Mouse (Mus musculus) cerebellum, adult 9-11 months (tissue): ENCODE results near the gene Twnk.

ENCODE experiments used
- DNase-seq: peaks from one replicate; pipeline ENCODE4 v3.0.0; 2022

The Twnk gene

GRCm38 (mm10) chr19:45054892-45055690 lies 49.6 kb downstream of the Twnk start:
- no peak for DNase-seq

- no peak for DNase-seq
These were observed 50.9 kb downstream of the Twnk start for GRCm38 (mm10) chr19:45056364-45056763.

- DNase-seq = no peak
These were observed 51.6 kb downstream of the Twnk start for GRCm38 (mm10) chr19:45056908-45057698.

- no peak for DNase-seq
These were observed 52.3 kb downstream of the Twnk start for GRCm38 (mm10) chr19:45057724-45058112.

- peak; percentile 95 for DNase-seq
These were observed 52.8 kb downstream of the Twnk start for GRCm38 (mm10) chr19:45058113-45058839.

- no peak for DNase-seq
These were observed 53.4 kb downstream of the Twnk start for GRCm38 (mm10) chr19:45058841-45059240.
